Mouse (Mus musculus): ENCODE data around the gene Prr14. TPM values are rescaled to one million over a fixed set of nuclear protein-coding genes. Genes with fewer than 3 reads are reported as not detected.
"Not testable (repeated sequence)": the region's sequence is repeated elsewhere in the genome, so short reads cannot be mapped to it uniquely, and the experiment has no call there.

Prr14 gene
- 10 to 100 TPM; 14.7 to 19.3 TPM for total RNA-seq (2021)
- long read RNA-seq, experiment 1, partial matches to known transcripts: 1 of 2 reads
- long read RNA-seq, experiment 1, other reads (novel, unspliced or antisense): 0 of 2 reads
- long read RNA-seq, experiment 2, partial matches to known transcripts: 2 of 6 reads
- long read RNA-seq, experiment 2, other reads (novel, unspliced or antisense): 1 of 6 reads

DNA sequence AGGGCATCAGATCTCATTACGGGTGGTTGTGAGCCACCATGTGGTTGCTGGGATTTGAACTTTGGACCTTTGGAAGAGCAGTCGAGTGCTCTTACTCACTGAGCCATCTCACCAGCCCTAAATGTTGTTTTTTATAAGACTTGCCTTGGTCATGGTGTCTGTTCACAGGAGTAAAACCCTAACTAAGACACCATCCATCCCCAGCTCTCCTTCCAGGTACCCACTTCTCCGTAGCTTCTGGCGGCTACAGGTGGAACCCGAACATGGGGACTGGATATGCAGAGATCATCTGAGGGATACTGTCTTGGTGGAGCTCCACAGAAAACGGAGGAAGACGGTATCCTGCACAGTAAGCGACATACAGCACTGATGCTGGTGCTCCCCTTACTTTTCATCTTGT lies at the start of gene Prr14:
Gene Prr14 (plus strand): TSS at position 301 of the 400 bp plus-strand sequence.
- intact Hi-C loops (cut with DNase I); DNase-seq: not testable (repeated sequence)

DNA sequence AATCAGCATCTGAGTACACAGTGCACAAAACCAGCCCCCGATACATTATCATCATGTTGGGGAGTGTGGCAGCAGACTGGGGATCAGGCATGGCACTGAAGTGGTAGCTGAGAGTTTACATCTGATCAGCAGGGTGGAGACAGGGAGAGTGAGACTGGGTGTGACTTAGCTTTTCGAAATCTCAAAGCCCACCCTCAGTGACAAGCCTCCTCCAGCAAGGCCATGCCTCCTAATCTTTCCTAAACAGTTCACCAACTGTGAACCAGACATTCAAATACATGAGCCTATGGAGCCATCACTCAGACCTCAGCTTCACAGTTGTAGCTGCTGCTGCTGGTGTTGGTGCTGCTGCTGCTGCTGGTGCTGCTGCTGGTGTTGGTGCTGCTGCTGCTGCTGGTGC lies 48.0 kb upstream of the Prr14 start:
- intact Hi-C loops (cut with DNase I): no loop called here
- DNase-seq: no peak

DNA sequence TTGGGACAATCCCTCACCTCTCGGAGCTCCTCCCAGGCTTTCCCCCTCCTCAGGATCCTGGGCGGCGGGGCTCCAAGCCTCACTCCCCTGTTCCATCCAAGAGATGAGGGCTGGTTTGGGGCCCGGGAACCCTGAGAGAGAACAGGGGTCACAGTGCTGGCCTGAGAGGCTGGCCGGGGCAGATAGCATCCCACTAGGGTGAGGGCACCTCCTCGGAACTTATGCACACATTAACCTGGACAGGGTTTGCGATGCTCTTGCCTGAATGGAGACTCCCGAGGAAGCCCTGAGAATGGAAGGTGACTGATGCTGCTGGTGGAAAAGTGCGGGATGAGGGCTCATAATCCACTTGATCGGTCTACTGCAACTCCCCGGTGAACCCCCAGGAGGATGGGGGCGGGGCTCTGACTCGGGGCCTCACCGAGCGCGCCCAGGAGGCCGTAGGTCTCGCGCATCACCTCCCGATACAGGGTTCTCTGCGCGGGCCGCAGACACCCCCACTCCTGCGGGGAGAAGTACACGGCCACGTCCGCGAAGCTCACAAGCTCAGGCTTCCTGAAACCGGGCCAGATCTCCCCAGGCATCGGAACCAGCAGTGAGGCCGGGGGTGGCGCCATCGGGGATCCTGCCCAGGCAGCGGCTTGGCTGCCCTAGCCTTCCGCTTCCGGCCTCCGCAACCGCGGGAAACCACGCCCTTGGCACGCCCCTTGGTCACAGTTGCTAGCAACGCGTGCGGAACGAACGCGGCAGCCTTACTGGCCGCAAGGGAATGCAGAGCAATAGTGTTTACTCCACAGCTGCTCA lies 37.8 kb upstream of the Prr14 start, which contains the start of gene Zfp688:
Gene Zfp688 (minus strand): TSS at position 681 of the 804 bp plus-strand sequence.
- intact Hi-C loops (cut with DNase I): no loop called here

DNA sequence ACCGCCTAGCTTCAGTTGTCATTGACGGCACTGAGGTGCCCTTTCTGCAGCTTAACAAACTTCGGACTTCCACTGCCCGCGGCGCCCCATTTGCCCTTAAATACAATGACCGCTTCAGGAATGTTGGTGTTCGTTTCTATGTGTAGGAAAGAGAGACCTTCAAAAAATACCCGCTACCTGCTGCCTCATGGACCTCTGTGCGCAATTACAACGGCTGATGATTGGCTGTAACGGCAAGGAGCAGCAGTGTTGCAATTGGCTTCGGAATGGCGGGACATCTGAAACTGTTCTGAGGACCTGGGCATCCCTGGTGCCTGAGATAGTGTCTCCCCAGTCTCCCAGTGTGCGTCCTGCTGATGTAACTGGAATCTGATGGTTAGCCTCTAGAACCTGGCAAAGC lies 37.2 kb upstream of the Prr14 start:
- DNase-seq: no peak

More for the DNA sequence above, 37.8 kb upstream of the Prr14 start, which contains the start of gene Zfp688:
- peak; percentile 91 to 94 for DNase-seq

GRCm38 (mm10) chr7:127425291-127425690 lies 34.1 kb upstream of the Prr14 start:
- intact Hi-C loops (cut with DNase I): no loop called here
- DNase-seq: no peak

More for the DNA sequence above, 37.2 kb upstream of the Prr14 start:
- intact Hi-C loops (cut with DNase I): no loop called here

DNA sequence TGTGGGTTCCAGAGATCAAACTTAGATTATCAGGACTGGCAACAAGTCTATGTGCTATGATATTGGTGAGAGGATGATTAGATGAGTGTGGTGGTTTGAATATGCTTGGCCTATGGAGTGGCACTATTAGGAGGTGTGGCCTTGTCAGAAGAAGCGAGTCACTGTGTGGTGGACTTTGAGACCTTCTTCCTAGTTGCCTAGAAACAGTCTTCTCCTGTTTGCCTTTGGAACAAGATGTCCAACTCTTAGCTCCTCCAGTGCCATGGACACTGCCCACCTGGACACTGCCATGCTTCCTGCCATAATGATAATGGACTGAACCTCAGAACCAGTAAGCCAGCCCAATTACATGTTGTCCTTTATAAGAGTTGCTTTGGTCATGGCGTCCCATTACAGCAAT lies 33.5 kb upstream of the Prr14 start:
- intact Hi-C loops (cut with DNase I): no loop called here
- no peak for DNase-seq

- intact Hi-C loops (cut with DNase I): no loop called here
- DNase-seq: no peak
Observed at GRCm38 (mm10) chr7:127426354-127426753, 33.1 kb upstream of the Prr14 start.

GRCm38 (mm10) chr7:127435206-127435605 lies 24.2 kb upstream of the Prr14 start:
- DNase-seq: no peak

GRCm38 (mm10) chr7:127437724-127438123 lies 21.7 kb upstream of the Prr14 start:
- intact Hi-C loops (cut with DNase I): no loop called here
- no peak for DNase-seq

More at GRCm38 (mm10) chr7:127435206-127435605, 24.2 kb upstream of the Prr14 start:
- intact Hi-C loops (cut with DNase I): no loop called here

GRCm38 (mm10) chr7:127443976-127444375 lies 15.4 kb upstream of the Prr14 start:
- intact Hi-C loops (cut with DNase I): no loop called here
- DNase-seq: no peak

DNA sequence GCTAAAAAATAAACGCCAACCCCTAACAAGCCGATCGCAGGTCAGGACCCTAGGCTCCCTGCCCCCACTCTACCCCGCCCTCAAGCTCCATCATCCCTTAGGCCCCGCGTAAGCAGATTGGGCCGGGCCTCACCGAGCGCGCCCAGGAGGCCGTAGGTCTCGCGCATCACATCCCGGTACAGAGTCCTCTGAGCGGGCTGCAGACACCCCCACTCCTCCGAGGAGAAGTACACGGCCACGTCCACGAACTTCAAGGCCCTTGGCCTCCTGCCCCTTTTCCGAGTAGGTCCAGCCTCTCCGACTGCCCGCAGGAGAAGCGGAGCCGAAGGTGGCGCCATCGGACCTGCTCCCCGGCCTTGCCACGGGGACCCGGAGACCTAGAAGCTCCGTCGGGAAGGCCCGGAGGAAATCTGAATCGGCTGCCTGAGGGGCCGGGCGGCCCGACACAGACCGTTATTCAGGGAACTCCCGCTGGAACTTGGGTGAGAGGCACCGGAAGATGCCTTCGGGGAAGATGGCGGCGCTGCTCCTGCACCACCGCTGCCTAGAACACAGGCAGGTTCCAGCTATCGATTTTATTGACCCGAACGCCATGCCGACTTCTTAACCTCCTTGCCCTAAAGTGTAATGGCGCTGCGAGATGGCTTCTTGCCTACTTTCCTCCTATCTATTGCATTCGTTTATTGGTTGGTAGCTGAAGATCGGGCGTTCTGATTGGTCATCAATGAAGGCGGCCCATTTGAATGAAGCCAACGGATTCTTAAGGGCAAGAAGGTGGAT lies 10.7 kb upstream of the Prr14 start, which contains the start of gene Zfp689:
Gene Zfp689 (minus strand): TSS at position 638 of the 780 bp plus-strand sequence.
- DNase-seq: peak; percentile 86 to 90
- intact Hi-C loops (cut with DNase I): no loop called here

GRCm38 (mm10) chr7:127449966-127450365 lies 9.4 kb upstream of the Prr14 start:
- no peak for DNase-seq
- intact Hi-C loops (cut with DNase I): no loop called here

DNA sequence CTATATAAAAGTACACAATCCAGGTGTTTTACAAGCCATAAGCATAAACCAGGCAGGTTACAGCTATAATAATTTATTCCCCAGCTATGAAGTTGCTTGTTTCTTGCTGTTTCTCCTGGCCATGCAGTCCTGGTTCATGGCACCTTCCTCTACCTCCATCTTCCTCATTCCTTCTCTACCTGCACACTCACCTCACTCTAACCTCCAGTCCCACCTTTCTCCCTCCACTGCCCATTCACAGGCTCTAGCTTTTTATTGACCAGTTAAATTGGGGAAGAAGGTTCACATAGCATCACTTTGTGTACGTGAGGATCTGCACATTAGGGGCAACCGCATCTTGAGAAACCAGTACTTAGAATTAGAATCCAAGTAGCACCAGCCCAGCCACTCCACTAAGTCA lies 6.4 kb upstream of the Prr14 start:
- DNase-seq: no peak
- intact Hi-C loops (cut with DNase I): no loop called here

DNA sequence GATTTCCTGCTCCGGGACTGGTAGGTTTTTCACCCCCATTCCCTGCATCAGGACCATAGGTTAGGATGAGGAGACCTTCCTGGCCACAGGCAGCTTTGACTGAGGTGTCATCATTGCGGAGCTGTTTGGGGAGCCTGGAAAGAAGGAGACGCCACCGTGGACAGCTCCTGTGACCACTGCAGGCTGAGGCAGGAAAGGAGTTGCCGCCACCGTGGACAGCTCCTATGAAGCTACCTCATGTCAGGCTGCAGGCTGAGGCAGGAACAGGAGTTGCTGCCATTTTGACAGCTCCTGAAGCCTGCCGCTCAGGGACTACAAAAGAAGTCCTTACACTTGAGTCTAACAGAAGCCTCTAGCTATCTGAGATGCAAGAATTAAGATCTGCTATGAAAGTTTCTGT lies 4.5 kb upstream of the Prr14 start:
- intact Hi-C loops (cut with DNase I): no loop called here
- no peak for DNase-seq

- DNase-seq; intact Hi-C loops (cut with DNase I): not testable (repeated sequence)
Observed at GRCm38 (mm10) chr7:127458371-127459122, 864 bp upstream of the Prr14 start.

DNA sequence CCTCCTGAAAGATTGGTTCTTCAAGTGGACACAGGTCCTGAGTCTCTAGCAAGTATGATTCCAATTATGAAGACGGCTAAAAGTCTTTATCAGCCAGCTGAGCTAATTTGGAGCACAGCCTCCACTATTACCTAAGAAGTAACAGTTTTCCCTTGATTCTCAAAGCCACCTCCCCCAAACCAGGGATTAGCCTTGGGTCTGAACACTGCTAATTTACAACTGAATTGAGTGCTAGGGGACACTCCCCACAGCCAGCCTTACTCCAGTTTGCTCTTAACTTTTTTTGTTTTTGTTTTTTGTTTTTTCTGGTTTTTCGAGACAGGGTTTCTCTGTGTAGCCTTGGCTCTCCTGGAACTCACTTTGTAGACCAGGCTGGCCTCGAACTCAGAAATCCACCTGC lies 5.8 kb downstream of the Prr14 start:
- DNase-seq: no peak
- intact Hi-C loops (cut with DNase I): no loop called here

DNA sequence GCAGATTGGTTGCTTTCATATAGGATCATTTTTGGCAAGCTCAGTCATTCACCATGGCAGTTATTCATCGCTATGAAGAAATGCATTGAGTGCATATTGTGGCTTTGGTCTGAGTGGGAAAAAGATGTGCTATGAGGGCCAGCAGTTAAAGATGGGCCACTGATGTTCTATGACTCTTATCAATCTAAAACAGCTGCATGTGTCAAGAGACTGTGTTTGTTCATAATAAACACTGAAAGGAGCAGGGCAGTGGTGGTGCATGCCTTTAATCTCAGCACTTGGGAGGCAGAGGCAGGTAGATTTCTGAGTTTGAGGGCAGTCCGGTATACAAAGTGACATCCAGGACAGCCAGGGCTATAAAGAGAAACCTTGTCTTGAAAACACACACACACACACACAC lies 6.3 kb downstream of the Prr14 start:
- DNase-seq; intact Hi-C loops (cut with DNase I): not testable (repeated sequence)

DNA sequence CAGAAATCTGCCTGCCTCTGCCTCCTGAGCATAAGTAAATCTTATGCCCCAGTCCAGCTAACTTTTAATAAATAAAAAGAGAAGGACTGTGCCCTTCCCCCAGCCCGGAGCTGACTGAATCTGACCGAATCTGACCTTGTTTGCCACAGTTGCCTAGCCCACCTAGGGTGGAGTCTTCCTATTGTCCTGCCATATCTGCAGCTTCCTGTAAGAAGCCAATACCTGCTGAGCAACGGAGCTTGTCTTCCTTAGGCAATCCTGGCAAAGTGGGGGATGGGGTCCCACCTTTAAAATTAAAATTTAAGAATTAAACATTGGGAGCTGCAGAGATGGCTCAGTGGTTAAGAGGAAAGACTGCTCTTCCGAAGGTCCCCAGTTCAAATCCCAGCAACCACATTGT lies 7.2 kb downstream of the Prr14 start:
- intact Hi-C loops (cut with DNase I): no loop called here

GRCm38 (mm10) chr7:127470011-127470715 lies 10.8 kb downstream of the Prr14 start:
- intact Hi-C loops (cut with DNase I): loop anchor here (5.0 kb wide), 1 partner anchor 123 kb away; the partner anchor contains the start of gene Zfp768
- DNase-seq: no peak

More for the DNA sequence above, 7.2 kb downstream of the Prr14 start:
- DNase-seq: peak in 1 of 2 experiments; percentile 2

Measured in gastrocnemius, postnatal 36 days (tissue).